ENCODE assay signal across 10 mouse cellular contexts in genomic region chr12:8452766-8453621, GRCm38 (mm10). TPM values are rescaled to one million over a fixed set of nuclear protein-coding genes. Genes with fewer than 3 reads are reported as not detected.
DNase-seq lines count a peak whose midpoint lies in the region; TF ChIP-seq lines count a peak whose summit lies in the region.
"Had no signal": no experiment of that assay in that cellular context is flagged by ENCODE, and none has a peak within 500 bp of the region (broad histone marks: within the 10 kb centered on the region; RNA-seq: fewer than 3 reads in every experiment).

No protein-coding gene starts in this region.

- H3K4me3 ChIP-seq in layer of hippocampus, adult 2 months = no peak overlapping the region
- H3K4me3 ChIP-seq: embryonic facial prominence, embryonic 12.5 days; midbrain, embryonic 10.5 days had no signal

- intact Hi-C loops in heart, postnatal 36 days (cut with DNase I) = no loop called here

- DNase-seq in layer of hippocampus, adult 2 months (ENCODE audit: low spot score in 2 of 2) = peak in 1 of 2 experiments; percentile 53
- DNase-seq in layer of hippocampus, adult 9-10 months (ENCODE audit: low spot score) = no peak
- DNase-seq in Muller cell, postnatal 12 days (ENCODE audit: inconsistent ontology term) = peak; percentile 73
- DNase-seq in cerebellum, adult 11 months = peak; percentile 41
- DNase-seq in heart, postnatal 36 days = peak; percentile 63 to 64
- DNase-seq in spleen, postnatal 10 days (ENCODE audit: low spot score in 2 of 2) = no peak
- no peak for DNase-seq in adrenal gland, postnatal 25 days
- DNase-seq: thymus, postnatal 36 days had no signal

- H3K27ac ChIP-seq in layer of hippocampus, adult 2 months = peak overlapping the region; percentile 86
- H3K27ac ChIP-seq: embryonic facial prominence, embryonic 12.5 days had no signal

- TF ChIP-seq CTCF in layer of hippocampus, adult 2 months (conservative IDR thresholded peaks at IDR 0.05) = no peak

RNA-seq across cellular contexts. Expression of gene Rhob, which starts 46.8 kb away (rescaled TPM):
- total RNA-seq in layer of hippocampus, adult 2 months (2021) = 100 to 1,000 TPM; 359 to 361 TPM
- 100 to 1,000 TPM; 145 to 186 TPM for total RNA-seq in heart, postnatal 36 days (2021)
- total RNA-seq in adrenal gland, postnatal 25 days (2021) = 182 and 212 TPM in 2 replicates

Comparison
In these comparisons a context has a peak if more than half of its experiments do, and no peak if none do; other contexts are left out.
1. DNase-seq: peak in Muller cell, postnatal 12 days (single experiment), cerebellum, adult 11 months (single experiment) and heart, postnatal 36 days (2 of 2); none in layer of hippocampus, adult 9-10 months (single experiment), spleen, postnatal 10 days (0 of 2) and adrenal gland, postnatal 25 days (single experiment).